Comparison of ENCODE assay signal across 8 mouse cellular contexts in the genomic region with DNA sequence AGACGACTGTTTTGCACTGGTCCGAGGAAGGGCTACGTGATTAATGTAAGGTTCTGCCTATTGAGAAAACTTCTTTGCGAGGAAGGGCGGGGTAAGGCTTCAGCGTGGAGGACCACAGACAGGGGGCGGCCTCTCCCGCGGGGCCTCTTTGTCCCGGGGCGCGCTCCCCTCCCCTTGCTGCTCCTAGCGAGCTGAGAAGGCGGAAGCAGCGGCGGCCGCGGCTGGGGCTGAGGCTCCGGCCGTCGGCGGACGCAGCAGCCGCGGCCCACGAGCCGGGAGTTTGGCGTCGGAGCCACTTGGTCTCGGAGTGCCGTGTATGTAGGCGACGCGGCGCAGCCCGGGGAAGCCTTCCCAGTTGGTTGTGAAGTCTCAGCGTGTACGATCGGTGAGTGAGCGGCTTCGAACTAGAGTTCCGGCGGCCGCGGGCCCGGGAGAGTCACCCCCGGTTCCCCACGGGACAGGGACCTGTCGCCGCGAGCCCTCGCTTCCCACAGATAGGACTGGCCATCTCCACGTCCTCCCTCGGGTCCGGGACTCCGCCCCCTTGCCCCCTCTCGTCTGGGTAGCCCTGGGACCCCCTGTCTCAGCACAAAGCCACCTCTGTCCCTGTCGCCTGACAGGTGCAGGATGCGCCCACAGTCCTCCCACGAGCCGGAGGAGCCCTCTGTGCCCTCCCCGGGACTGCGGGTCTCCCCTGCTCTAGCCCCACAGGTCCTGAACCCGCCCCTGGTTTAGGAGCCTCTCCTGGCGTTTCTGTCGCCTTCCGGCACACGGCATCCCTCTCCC. TPM values are rescaled to one million over a fixed set of nuclear protein-coding genes. Genes with fewer than 3 reads are reported as not detected.
DNase-seq lines count a peak whose midpoint lies in the region; ATAC-seq and TF ChIP-seq lines count a peak whose summit lies in the region.

A gene (plus strand): TSS at position 194 of the 786 bp plus-strand sequence.

- under 1% methylated on average over 64 of the region's 68 CpGs for WGBS in forebrain, embryonic 12.5 days
- under 1% methylated on average over 68 of the region's 68 CpGs for WGBS in heart, embryonic 16.5 days
- under 1% methylated on average over 68 of the region's 68 CpGs for WGBS in liver, embryonic 15.5 days (ENCODE audit: insufficient replicate concordance)
- under 1% methylated on average over 68 of the region's 68 CpGs for WGBS in neural tube, embryonic 11.5 days
- WGBS in stomach, embryonic 16.5 days: under 1% methylated on average over 68 of the region's 68 CpGs

- no peak for TF ChIP-seq EP300 in ES-Bruce4 (IDR thresholded peaks at IDR 0.05; ENCODE audit: insufficient read depth, low read depth, low read length)

- peak within 1 kb of the TSS; percentile 75 for H3K4me2 ChIP-seq in forebrain, embryonic 12.5 days
- H3K4me2 ChIP-seq in heart, embryonic 16.5 days (ENCODE audit: low read depth, low read length): peak within 1 kb of the TSS; percentile 86
- H3K4me2 ChIP-seq in liver, embryonic 15.5 days: peak within 1 kb of the TSS; percentile 77
- H3K4me2 ChIP-seq in neural tube, embryonic 11.5 days (ENCODE audit: low read depth): peak within 1 kb of the TSS; percentile 40
- H3K4me2 ChIP-seq in stomach, embryonic 16.5 days (ENCODE audit: low read depth, low read length): peak within 1 kb of the TSS; percentile 56

- no peak for TF ChIP-seq POLR2A in ES-Bruce4 (IDR thresholded peaks at IDR 0.05; ENCODE audit: insufficient read depth, low read length)

- H3K9ac ChIP-seq in ES-Bruce4 (ENCODE audit: low read depth, poor library complexity, severe bottlenecking): peak within 1 kb of the TSS; percentile 92
- H3K9ac ChIP-seq in forebrain, embryonic 12.5 days: peak within 1 kb of the TSS; percentile 97
- H3K9ac ChIP-seq in heart, embryonic 16.5 days (ENCODE audit: low read length): peak within 1 kb of the TSS; percentile 95
- peak within 1 kb of the TSS; percentile 84 for H3K9ac ChIP-seq in liver, embryonic 15.5 days
- peak within 1 kb of the TSS; percentile 94 for H3K9ac ChIP-seq in neural tube, embryonic 11.5 days (ENCODE audit: low read length)
- peak within 1 kb of the TSS; percentile 94 for H3K9ac ChIP-seq in stomach, embryonic 16.5 days (ENCODE audit: low read length)

- H3K27ac ChIP-seq in ES-Bruce4 (ENCODE audit: insufficient read depth, low read length): no peak within 1 kb of the TSS
- H3K27ac ChIP-seq in forebrain, embryonic 12.5 days: peak within 1 kb of the TSS; percentile 79
- peak within 1 kb of the TSS; percentile 50 for H3K27ac ChIP-seq in heart, embryonic 16.5 days (ENCODE audit: low read length)
- H3K27ac ChIP-seq in liver, embryonic 15.5 days (replicated peaks): 0 out of 2 replicates have a peak within 1 kb of the TSS, but pooled peaks have one; percentile 16
- peak within 1 kb of the TSS; percentile 35; the same call in 1 of the 2 replicates for H3K27ac ChIP-seq in neural tube, embryonic 11.5 days (ENCODE audit: low read depth, low read length)
- no peak within 1 kb of the TSS for H3K27ac ChIP-seq in stomach, embryonic 16.5 days (ENCODE audit: low read length)

- no peaks in the 10 kb centered on the region for H3K9me3 ChIP-seq in ES-Bruce4 (replicated peaks; ENCODE audit: control insufficient read depth, insufficient read depth, low read length, poor library complexity, severe bottlenecking)
- no peaks in the 10 kb centered on the region for H3K9me3 ChIP-seq in forebrain, embryonic 12.5 days
- H3K9me3 ChIP-seq in heart, embryonic 16.5 days (replicated peaks; ENCODE audit: control insufficient read depth, low read length): no peaks in the 10 kb centered on the region
- H3K9me3 ChIP-seq in liver, embryonic 15.5 days (replicated peaks): no peaks in the 10 kb centered on the region
- H3K9me3 ChIP-seq in neural tube, embryonic 11.5 days (ENCODE audit: control insufficient read depth, low read length): no peaks in the 10 kb centered on the region
- no peaks in the 10 kb centered on the region for H3K9me3 ChIP-seq in stomach, embryonic 16.5 days (replicated peaks; ENCODE audit: control insufficient read depth, low read length)

- H3K4me3 ChIP-seq in ES-Bruce4 (ENCODE audit: low read depth, low read length): peak within 1 kb of the TSS; percentile 96
- peak within 1 kb of the TSS; percentile 91 for H3K4me3 ChIP-seq in forebrain, embryonic 12.5 days (replicated peaks)
- peak within 1 kb of the TSS; percentile 97 for H3K4me3 ChIP-seq in heart, embryonic 16.5 days (ENCODE audit: low read length)
- peak within 1 kb of the TSS; percentile 91 for H3K4me3 ChIP-seq in liver, embryonic 15.5 days (replicated peaks)
- peak within 1 kb of the TSS; percentile 94 for H3K4me3 ChIP-seq in neural tube, embryonic 11.5 days (ENCODE audit: low read depth, low read length)
- H3K4me3 ChIP-seq in stomach, embryonic 16.5 days (replicated peaks; ENCODE audit: low read length): peak within 1 kb of the TSS; percentile 71

- peak; percentile 95 for ATAC-seq in forebrain, embryonic 12.5 days (ENCODE audit: low FRiP score)
- ATAC-seq in heart, embryonic 16.5 days (replicated peaks; ENCODE audit: extremely low read depth, insufficient read depth, low FRiP score): peak; percentile 94
- ATAC-seq in liver, embryonic 15.5 days (ENCODE audit: insufficient read depth): peak; percentile 90
- ATAC-seq in neural tube, embryonic 11.5 days (ENCODE audit: insufficient read depth, low FRiP score, low TSS enrichment): peak; percentile 89
- ATAC-seq in stomach, embryonic 16.5 days (ENCODE audit: insufficient read depth, low FRiP score): peak; percentile 97

- no peaks in the 10 kb centered on the region for H3K4me1 ChIP-seq in ES-Bruce4 (ENCODE audit: control insufficient read depth, insufficient read depth, low read length)
- peaks cover 10% of the 10 kb centered on the region for H3K4me1 ChIP-seq in forebrain, embryonic 12.5 days
- H3K4me1 ChIP-seq in heart, embryonic 16.5 days (ENCODE audit: control insufficient read depth, insufficient read depth, low read length): peaks cover 6% of the 10 kb centered on the region
- peaks cover 13% of the 10 kb centered on the region for H3K4me1 ChIP-seq in liver, embryonic 15.5 days (replicated peaks)
- 0 out of 2 replicates have a peak, but pooled peaks cover 4% of the 10 kb centered on the region for H3K4me1 ChIP-seq in neural tube, embryonic 11.5 days (ENCODE audit: control insufficient read depth, insufficient read depth, low read length)
- H3K4me1 ChIP-seq in stomach, embryonic 16.5 days (ENCODE audit: control insufficient read depth, insufficient read depth, low read length): no peaks in the 10 kb centered on the region; the same call in 1 of the 2 replicates

- H3K36me3 ChIP-seq in ES-Bruce4 (ENCODE audit: control insufficient read depth, insufficient read depth, low read length, poor library complexity, severe bottlenecking): no peaks in the 10 kb centered on the region
- H3K36me3 ChIP-seq in forebrain, embryonic 12.5 days (replicated peaks): 0 out of 2 replicates have a peak, but pooled peaks cover 2% of the 10 kb centered on the region
- H3K36me3 ChIP-seq in heart, embryonic 16.5 days (ENCODE audit: control insufficient read depth, insufficient read depth): no peaks in the 10 kb centered on the region
- H3K36me3 ChIP-seq in liver, embryonic 15.5 days (replicated peaks): no peaks in the 10 kb centered on the region; the same call in 1 of the 2 replicates
- peaks cover 2% of the 10 kb centered on the region; the same call in 1 of the 2 replicates for H3K36me3 ChIP-seq in neural tube, embryonic 11.5 days (ENCODE audit: control insufficient read depth, insufficient read depth, low read length)
- no peaks in the 10 kb centered on the region for H3K36me3 ChIP-seq in stomach, embryonic 16.5 days (ENCODE audit: control insufficient read depth, insufficient read depth, low read length)

- peak; percentile 63 for TF ChIP-seq CTCF in ES-Bruce4 (IDR thresholded peaks at IDR 0.05; ENCODE audit: low read depth, low read length)

- peak; percentile 73 for DNase-seq in c-Kit-positive CD71-positive TER-119-positive erythroid progenitor cells, embryonic 14.5 days (ENCODE audit: low spot score)
- peak; percentile 88 to 95 for DNase-seq in kidney, postnatal 36 days
- DNase-seq in neural tube, embryonic 11.5 days (ENCODE audit: low spot score): peak; percentile 90

- H3K27me3 ChIP-seq in ES-Bruce4 (ENCODE audit: control insufficient read depth, insufficient read depth, low read length, poor library complexity, severe bottlenecking): no peaks in the 10 kb centered on the region
- 0 out of 2 replicates have a peak, but pooled peaks cover 7% of the 10 kb centered on the region for H3K27me3 ChIP-seq in forebrain, embryonic 12.5 days
- no peaks in the 10 kb centered on the region for H3K27me3 ChIP-seq in heart, embryonic 16.5 days (ENCODE audit: control insufficient read depth, insufficient read depth, low read length)
- peaks cover 7% of the 10 kb centered on the region; the same call in 1 of the 2 replicates for H3K27me3 ChIP-seq in liver, embryonic 15.5 days
- H3K27me3 ChIP-seq in neural tube, embryonic 11.5 days (ENCODE audit: control insufficient read depth, insufficient read depth, low read length): no peaks in the 10 kb centered on the region
- 0 out of 2 replicates have a peak, but pooled peaks cover 3% of the 10 kb centered on the region for H3K27me3 ChIP-seq in stomach, embryonic 16.5 days (ENCODE audit: control insufficient read depth, insufficient read depth, low read length)

RNA-seq across cellular contexts. Expression of the gene that starts here (rescaled TPM):
- 17.5 and 17.6 TPM in 2 replicates for polyA plus RNA-seq in ES-Bruce4 (2011; ENCODE audit: insufficient read depth, insufficient read length, low read depth, missing spikeins)
- polyA plus RNA-seq in forebrain, embryonic 12.5 days (2016; fragmentation: Nextera tagmentation; extraction: Ambion mirVana): 18.9 and 19.6 TPM in 2 replicates
- polyA plus RNA-seq in heart, embryonic 16.5 days (2015; fragmentation: Nextera tagmentation; extraction: Ambion mirVana): 5.8 and 6.2 TPM in 2 replicates
- polyA plus RNA-seq in liver, embryonic 15.5 days (2015; fragmentation: Nextera tagmentation; extraction: Ambion mirVana): 3.2 and 3.4 TPM in 2 replicates
- 19.2 and 22.0 TPM in 2 replicates for polyA plus RNA-seq in neural tube, embryonic 11.5 days (2014; fragmentation: Nextera tagmentation; extraction: Ambion mirVana)
- 9.1 and 9.5 TPM in 2 replicates for polyA plus RNA-seq in stomach, embryonic 16.5 days (2015; fragmentation: Nextera tagmentation; extraction: Ambion mirVana)

Comparison
In these comparisons a context has a peak if more than half of its experiments do, and no peak if none do; other contexts are left out.
1. H3K27ac ChIP-seq: peak in forebrain, embryonic 12.5 days (single experiment), heart, embryonic 16.5 days (single experiment), liver, embryonic 15.5 days (single experiment) and neural tube, embryonic 11.5 days (single experiment); none in ES-Bruce4 (single experiment) and stomach, embryonic 16.5 days (single experiment).
2. Peak in every context shown above with its lines, with median percentiles within 50 percentile points of each other: H3K4me3 ChIP-seq, H3K9ac ChIP-seq, DNase-seq, ATAC-seq and H3K4me2 ChIP-seq.